Mouse (Mus musculus) hindbrain, embryonic 13.5 days (tissue): Measurements from ENCODE around the gene Ino80d. TPM values are rescaled to one million over a fixed set of nuclear protein-coding genes. Genes with fewer than 3 reads are reported as not detected.

ENCODE experiments used
- ATAC-seq: fragments of 200-750 bp; cut with Nextera tagmentation; 2 replicates; pipeline ENCODE4 v1.8.0; 2017; ENCODE audit warnings: moderate TSS enrichment; ENCODE audit not compliant: low FRiP score
- H3K27ac ChIP-seq: fragments of 300-500 bp; sonication (generic); 2 replicates; pipeline ENCODE4 v1.5.1; 2015; ENCODE audit warnings: inconsistent platforms, mild to moderate bottlenecking, moderate library complexity
- H3K27me3 ChIP-seq: fragments of 300-500 bp; sonication (generic); 2 replicates; pipeline ENCODE4 v1.6.1; 2015; ENCODE audit warnings: mild to moderate bottlenecking, inconsistent platforms
- H3K36me3 ChIP-seq: fragments of 300-500 bp; sonication (generic); 2 replicates; pipeline ENCODE4 v1.6.1; 2015; ENCODE audit warnings: mild to moderate bottlenecking, inconsistent platforms
- H3K4me1 ChIP-seq: fragments of 300-500 bp; sonication (generic); replicated peaks from 2 replicates; pipeline ENCODE4 v1.6.1; 2015; ENCODE audit warnings: inconsistent platforms
- H3K4me2 ChIP-seq: fragments of 300-500 bp; sonication (generic); 2 replicates; pipeline ENCODE4 v1.6.1; 2015; ENCODE audit warnings: inconsistent platforms, mild to moderate bottlenecking, moderate library complexity
- H3K4me3 ChIP-seq: fragments of 300-500 bp; sonication (generic); 2 replicates; pipeline ENCODE4 v1.5.1; 2015; ENCODE audit warnings: mild to moderate bottlenecking, inconsistent platforms
- H3K9ac ChIP-seq: fragments of 300-500 bp; sonication (generic); 2 replicates; pipeline ENCODE4 v1.6.1; 2015; ENCODE audit warnings: mild to moderate bottlenecking, inconsistent platforms
- H3K9me3 ChIP-seq: fragments of 300-500 bp; sonication (generic); 2 replicates; pipeline ENCODE4 v1.6.1; 2016; ENCODE audit warnings: inconsistent platforms
- WGBS: fragments of 180-500 bp; shearing (Covaris S2); methylation state at CpG from one replicate; pipeline ENCODE4 v1.1.7; 2015; 5-methylcytosine and 5-hydroxymethylcytosine counted together
- polyA plus RNA-seq: library from polyadenylated mRNA; unstranded; fragments of >200 nt; fragmentation: Nextera tagmentation; extraction: Ambion mirVana; gene quantifications from 2 replicates; pipeline ENCODE4 v1.2.1, GENCODE M21; 2015

Gene Ino80d
- polyA plus RNA-seq, 1 experiment from 2014 or later = 11.2 TPM

- Histone ChIP-seq H3K4me3 (no peak overlapping the region), H3K27me3 (no peaks in the 10 kb centered on the region), H3K9ac (no peak overlapping the region), H3K4me1 (no peaks in the 10 kb centered on the region), H3K27ac (no peak overlapping the region), H3K36me3 (peaks cover 76% of the 10 kb centered on the region), H3K9me3 (no peaks in the 10 kb centered on the region), H3K4me2 (no peak overlapping the region)
- ATAC-seq = no peak
- WGBS = 87% methylated on average over 4 of the region's 4 CpGs
Measured at GRCm38 (mm10) chr1:63098831-63099230, 15.6 kb downstream of the Ino80d start.

DNA sequence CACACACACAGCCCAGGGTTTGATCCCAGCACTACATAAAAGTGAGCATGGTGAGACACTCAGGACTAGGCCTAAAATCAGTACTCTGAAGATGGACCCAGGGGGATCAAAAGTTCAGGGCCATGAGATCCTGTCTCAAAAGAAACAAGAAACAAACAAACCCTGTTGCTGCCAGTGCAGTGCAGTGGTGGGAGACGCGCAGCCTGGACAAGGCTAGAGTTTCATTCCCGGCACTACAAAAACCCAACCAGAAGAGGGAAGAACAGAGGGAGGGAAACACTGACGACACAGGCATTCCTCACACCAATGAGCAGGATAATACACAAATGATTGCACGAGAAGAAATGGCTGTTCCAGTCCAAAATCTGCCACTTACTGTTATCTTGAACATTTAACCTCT lies 18.4 kb downstream of the Ino80d start:
- Histone ChIP-seq H3K9ac (no peak overlapping the region), H3K4me1 (no peaks in the 10 kb centered on the region), H3K4me2 (no peak overlapping the region), H3K27ac (no peak overlapping the region), H3K4me3 (no peak overlapping the region), H3K9me3 (no peaks in the 10 kb centered on the region), H3K27me3 (no peaks in the 10 kb centered on the region), H3K36me3 (peaks cover 77% of the 10 kb centered on the region)
- ATAC-seq = no peak
- WGBS = 83% methylated on average over 5 of the region's 5 CpGs

DNA sequence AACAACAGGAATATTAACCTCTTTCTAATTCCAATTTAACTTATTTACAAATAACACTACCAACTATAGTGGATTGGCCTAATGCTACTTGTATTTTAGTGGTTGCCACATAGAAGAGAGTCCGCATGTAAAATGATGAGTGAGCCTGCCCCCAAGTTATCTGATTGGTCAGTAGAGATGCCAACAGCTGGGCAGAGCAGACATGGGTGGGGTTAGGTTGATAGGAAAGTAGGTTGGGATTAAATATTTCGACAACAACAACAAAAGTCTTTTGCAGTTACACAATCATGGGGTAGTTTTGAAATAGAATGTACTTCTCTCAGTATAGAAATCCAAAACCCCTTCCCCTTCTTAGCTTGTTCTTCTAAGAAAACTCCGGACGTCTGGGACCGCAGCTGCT lies 24.7 kb downstream of the Ino80d start:
- Histone ChIP-seq H3K9me3 (no peaks in the 10 kb centered on the region), H3K27ac (no peak overlapping the region), H3K27me3 (no peaks in the 10 kb centered on the region), H3K36me3 (peaks cover 77% of the 10 kb centered on the region), H3K4me3 (no peak overlapping the region), H3K4me1 (no peaks in the 10 kb centered on the region), H3K9ac (no peak overlapping the region), H3K4me2 (no peak overlapping the region)
- 86% methylated on average over 5 of the region's 5 CpGs for WGBS
- ATAC-seq = no peak

GRCm38 (mm10) chr1:63088614-63089013 lies 25.9 kb downstream of the Ino80d start:
- ATAC-seq = no peak
- no peak overlapping the region for H3K4me3 ChIP-seq
- peaks cover 78% of the 10 kb centered on the region for H3K36me3 ChIP-seq
- no peaks in the 10 kb centered on the region for H3K27me3 ChIP-seq
- no peak overlapping the region for H3K27ac ChIP-seq
- 100% methylated on average over 1 of the region's 1 CpGs for WGBS
- no peak overlapping the region for H3K4me2 ChIP-seq
- no peaks in the 10 kb centered on the region for H3K4me1 ChIP-seq
- H3K9me3 ChIP-seq = no peaks in the 10 kb centered on the region
- H3K9ac ChIP-seq = no peak overlapping the region

- H3K9me3 ChIP-seq = no peaks in the 10 kb centered on the region
- no peak for ATAC-seq
- H3K36me3 ChIP-seq = peaks cover 52% of the 10 kb centered on the region
- no peak overlapping the region for H3K9ac ChIP-seq
- H3K4me2 ChIP-seq = no peak overlapping the region
- no peaks in the 10 kb centered on the region for H3K27me3 ChIP-seq
- H3K27ac ChIP-seq = no peak overlapping the region
- no peaks in the 10 kb centered on the region for H3K4me1 ChIP-seq
- H3K4me3 ChIP-seq = no peak overlapping the region
- 76% methylated on average over 5 of the region's 5 CpGs for WGBS
Measured at GRCm38 (mm10) chr1:63080277-63080676, 34.2 kb downstream of the Ino80d start.

- Histone ChIP-seq H3K4me1 (no peaks in the 10 kb centered on the region), H3K9ac (no peak overlapping the region), H3K4me2 (no peak overlapping the region), H3K27me3 (no peaks in the 10 kb centered on the region), H3K4me3 (no peak overlapping the region), H3K36me3 (peaks cover 69% of the 10 kb centered on the region), H3K27ac (no peak overlapping the region), H3K9me3 (no peaks in the 10 kb centered on the region)
- ATAC-seq = no peak
- WGBS = 96% methylated on average over 2 of the region's 2 CpGs
Measured at GRCm38 (mm10) chr1:63076383-63076782, 38.1 kb downstream of the Ino80d start.

- WGBS = 93% methylated on average over 1 of the region's 1 CpGs
- ATAC-seq = no peak
- Histone ChIP-seq H3K4me3 (no peak overlapping the region), H3K36me3 (peaks cover 87% of the 10 kb centered on the region), H3K27me3 (no peaks in the 10 kb centered on the region), H3K4me2 (no peak overlapping the region), H3K4me1 (no peaks in the 10 kb centered on the region), H3K9me3 (no peaks in the 10 kb centered on the region), H3K27ac (no peak overlapping the region), H3K9ac (no peak overlapping the region)
Measured at GRCm38 (mm10) chr1:63071379-63071778, 43.1 kb downstream of the Ino80d start.

DNA sequence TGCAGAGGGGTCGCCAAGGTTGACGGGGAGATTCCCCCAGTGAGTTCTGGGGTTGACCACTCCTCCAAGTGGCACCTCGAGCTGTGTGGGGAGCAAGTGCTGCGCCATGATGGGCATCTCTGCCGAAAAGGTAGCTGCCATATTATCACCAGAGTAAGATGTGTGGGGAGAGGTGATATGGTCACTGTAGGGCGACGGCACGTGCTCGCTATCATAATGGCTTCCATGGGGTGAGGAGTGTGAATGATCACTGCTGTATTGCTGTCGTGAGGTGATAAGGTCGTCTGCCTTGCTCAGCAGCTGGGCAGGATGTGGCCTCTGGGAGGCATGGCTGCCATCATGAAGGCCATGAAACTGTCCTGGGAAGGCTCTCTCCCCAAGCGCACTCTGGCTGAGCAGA lies 56.1 kb downstream of the Ino80d start:
- no peak for ATAC-seq
- no peaks in the 10 kb centered on the region for H3K27me3 ChIP-seq
- no peaks in the 10 kb centered on the region for H3K9me3 ChIP-seq
- H3K36me3 ChIP-seq = peaks cover 58% of the 10 kb centered on the region
- H3K4me2 ChIP-seq = no peak overlapping the region
- peaks cover 3% of the 10 kb centered on the region; the same call in 1 of the 2 replicates for H3K4me1 ChIP-seq
- H3K9ac ChIP-seq = no peak overlapping the region
- 94% methylated on average over 12 of the region's 12 CpGs for WGBS
- no peak overlapping the region for H3K4me3 ChIP-seq
- H3K27ac ChIP-seq = no peak overlapping the region

DNA sequence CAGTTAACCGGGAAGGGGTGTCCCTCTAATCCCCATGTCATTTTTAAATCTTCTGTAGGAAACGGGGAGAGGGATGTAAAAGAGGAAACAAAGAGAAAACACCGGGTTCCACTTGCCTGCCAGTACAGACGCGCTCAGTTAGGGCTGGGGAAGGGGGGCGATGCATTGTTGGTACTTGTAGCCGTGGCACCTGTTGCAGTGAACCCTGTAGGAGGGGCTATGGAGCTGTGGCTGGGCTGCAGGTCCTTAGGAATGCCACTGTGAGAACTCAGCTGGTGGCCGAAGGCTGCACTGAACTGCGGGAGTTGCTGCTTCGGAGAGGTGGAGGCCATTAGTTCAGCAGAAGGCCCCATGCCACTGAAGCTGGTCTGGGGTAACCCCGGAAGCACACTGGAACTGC lies 56.6 kb downstream of the Ino80d start:
- no peak for ATAC-seq
- no peaks in the 10 kb centered on the region for H3K27me3 ChIP-seq
- WGBS = 86% methylated on average over 11 of the region's 11 CpGs

DNA sequence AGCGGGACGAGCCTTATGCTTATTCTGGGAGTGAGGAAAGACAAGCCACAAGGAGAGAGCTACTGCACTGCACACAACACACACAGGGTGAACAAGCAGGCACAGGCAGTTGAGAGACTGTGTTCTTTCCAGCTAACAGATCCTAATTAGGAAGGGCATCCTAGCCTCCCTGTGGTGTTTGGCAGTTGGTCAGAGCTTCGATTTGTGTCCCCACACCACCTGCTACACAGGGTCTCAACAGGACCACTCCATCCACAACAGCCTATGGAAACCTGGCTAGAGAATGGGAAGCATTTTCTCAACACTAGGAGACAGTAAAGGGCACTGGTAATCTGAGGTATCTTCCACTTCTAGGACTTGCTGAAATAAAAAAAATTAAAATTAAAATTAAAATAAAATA lies 57.1 kb downstream of the Ino80d start:
- ATAC-seq = no peak
- Histone ChIP-seq H3K4me2 (no peak overlapping the region), H3K4me3 (no peak overlapping the region), H3K9ac (no peak overlapping the region), H3K4me1 (peaks cover 3% of the 10 kb centered on the region; the same call in 1 of the 2 replicates), H3K9me3 (no peaks in the 10 kb centered on the region), H3K27ac (no peak overlapping the region), H3K36me3 (peaks cover 49% of the 10 kb centered on the region), H3K27me3 (no peaks in the 10 kb centered on the region)
- WGBS = 90% methylated on average over 3 of the region's 3 CpGs

More for the DNA sequence above, 56.6 kb downstream of the Ino80d start:
- H3K4me3 ChIP-seq = no peak overlapping the region
- H3K9me3 ChIP-seq = no peaks in the 10 kb centered on the region
- no peak overlapping the region for H3K9ac ChIP-seq
- no peak overlapping the region for H3K4me2 ChIP-seq
- peaks cover 53% of the 10 kb centered on the region for H3K36me3 ChIP-seq
- peaks cover 3% of the 10 kb centered on the region; the same call in 1 of the 2 replicates for H3K4me1 ChIP-seq
- no peak overlapping the region for H3K27ac ChIP-seq

- WGBS = 84% methylated on average over 3 of the region's 3 CpGs
- Histone ChIP-seq H3K4me1 (peaks cover 3% of the 10 kb centered on the region; the same call in 1 of the 2 replicates), H3K36me3 (peaks cover 33% of the 10 kb centered on the region), H3K9me3 (no peaks in the 10 kb centered on the region), H3K27me3 (no peaks in the 10 kb centered on the region), H3K4me2 (no peak overlapping the region), H3K9ac (no peak overlapping the region), H3K4me3 (no peak overlapping the region), H3K27ac (no peak overlapping the region)
- ATAC-seq = no peak
Measured at GRCm38 (mm10) chr1:63055386-63055785, 59.1 kb downstream of the Ino80d start.

DNA sequence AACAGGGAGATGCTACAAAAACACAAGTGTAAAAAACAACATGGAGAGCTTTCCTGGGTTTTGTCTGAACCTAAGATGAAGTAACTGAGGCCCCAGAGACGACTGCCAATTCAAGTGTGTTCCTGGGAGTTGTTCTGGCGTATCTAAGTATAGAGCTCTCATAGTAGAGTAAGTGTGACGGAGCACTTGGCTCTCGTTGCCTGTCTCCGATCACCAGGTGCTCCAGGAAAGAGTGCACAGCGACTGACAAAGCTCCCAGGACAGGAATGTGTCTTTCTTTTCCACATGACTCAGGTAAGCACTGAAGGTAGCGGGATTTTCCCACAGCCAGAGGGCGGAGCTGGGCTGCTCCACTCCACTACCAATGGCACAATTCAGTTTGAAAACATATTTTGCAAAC lies 63.6 kb downstream of the Ino80d start:
- peaks cover 8% of the 10 kb centered on the region; the same call in 1 of the 2 replicates for H3K4me1 ChIP-seq
- no peak overlapping the region for H3K4me2 ChIP-seq
- whole genome bisulfite sequencing = 91% methylated on average over 8 of the region's 8 CpGs
- no peak overlapping the region for H3K9ac ChIP-seq
- H3K27ac ChIP-seq = no peak overlapping the region
- no peaks in the 10 kb centered on the region for H3K9me3 ChIP-seq
- ATAC-seq = no peak
- no peaks in the 10 kb centered on the region for H3K27me3 ChIP-seq
- no peak overlapping the region for H3K4me3 ChIP-seq
- H3K36me3 ChIP-seq = no peaks in the 10 kb centered on the region

GRCm38 (mm10) chr1:63049977-63050376 lies 64.5 kb downstream of the Ino80d start:
- WGBS = 89% methylated on average over 3 of the region's 3 CpGs
- ATAC-seq = no peak
- Histone ChIP-seq H3K36me3 (no peaks in the 10 kb centered on the region), H3K9me3 (no peaks in the 10 kb centered on the region), H3K4me2 (no peak overlapping the region), H3K4me3 (no peak overlapping the region), H3K4me1 (0 out of 2 replicates have a peak, but pooled peaks cover 5% of the 10 kb centered on the region), H3K9ac (no peak overlapping the region), H3K27ac (no peak overlapping the region), H3K27me3 (no peaks in the 10 kb centered on the region)
